Mouse (Mus musculus) adrenal gland, adult 8-10 months (tissue): ENCODE data around the gene Acad11. TPM values are rescaled to one million over a fixed set of nuclear protein-coding genes. Genes with fewer than 3 reads are reported as not detected.

ENCODE experiments used
- DNase-seq: peaks from one replicate; pipeline ENCODE4 v3.0.0; 2022
- total RNA-seq, 4 experiments: library from RNA; stranded (reverse); gene quantifications; 2 replicates each; pipeline ENCODE4 v1.2.4; 2022

Acad11 gene
- total RNA-seq, 4 experiments from 2014 or later = 33.2 to 69.5 (median 51.8) TPM

- no peak for DNase-seq
These were observed 16.9 kb downstream of the Acad11 start for GRCm38 (mm10) chr9:104080038-104080437.

GRCm38 (mm10) chr9:104085730-104086429 is 22.7 kb downstream of the Acad11 start:
- no peak for DNase-seq

GRCm38 (mm10) chr9:104088555-104088954 is 25.4 kb downstream of the Acad11 start:
- DNase-seq = no peak

- no peak for DNase-seq
These were observed 29.8 kb downstream of the Acad11 start for GRCm38 (mm10) chr9:104092945-104093344.

GRCm38 (mm10) chr9:104098256-104098655 is 35.1 kb downstream of the Acad11 start:
- no peak for DNase-seq

- DNase-seq = no peak
These were observed 35.9 kb downstream of the Acad11 start for GRCm38 (mm10) chr9:104099060-104099459.

- DNase-seq = no peak
These were observed 37.6 kb downstream of the Acad11 start for GRCm38 (mm10) chr9:104100822-104101221.

- no peak for DNase-seq
These were observed 38.3 kb downstream of the Acad11 start for GRCm38 (mm10) chr9:104101458-104101857.

GRCm38 (mm10) chr9:104102301-104102700 is 39.1 kb downstream of the Acad11 start:
- DNase-seq = no peak

GRCm38 (mm10) chr9:104102901-104103300 is 39.7 kb downstream of the Acad11 start:
- DNase-seq = no peak

- no peak for DNase-seq
These were observed 41.8 kb downstream of the Acad11 start for GRCm38 (mm10) chr9:104104986-104105385.

GRCm38 (mm10) chr9:104106930-104107329 is 43.8 kb downstream of the Acad11 start:
- DNase-seq = no peak

- no peak for DNase-seq
These were observed 44.3 kb downstream of the Acad11 start for GRCm38 (mm10) chr9:104107482-104107881.

- no peak for DNase-seq
These were observed 45.5 kb downstream of the Acad11 start for GRCm38 (mm10) chr9:104108571-104109143.

GRCm38 (mm10) chr9:104109151-104109550 is 46.0 kb downstream of the Acad11 start:
- DNase-seq = no peak

GRCm38 (mm10) chr9:104123101-104123500 is 59.9 kb downstream of the Acad11 start:
- DNase-seq = no peak

GRCm38 (mm10) chr9:104123622-104124021 is 60.4 kb downstream of the Acad11 start:
- DNase-seq = no peak

GRCm38 (mm10) chr9:104126833-104127232 is 63.7 kb downstream of the Acad11 start, which contains the start of gene Ackr4:
Gene Ackr4 (minus strand): TSS chr9:104126933.
- no peak for DNase-seq

GRCm38 (mm10) chr9:104128110-104128509 is 64.9 kb downstream of the Acad11 start:
- no peak for DNase-seq

- DNase-seq = no peak
These were observed 67.1 kb downstream of the Acad11 start for GRCm38 (mm10) chr9:104130141-104130755.

GRCm38 (mm10) chr9:104140351-104140750 is 77.2 kb downstream of the Acad11 start:
- DNase-seq = no peak

- no peak for DNase-seq
These were observed 79.6 kb downstream of the Acad11 start for GRCm38 (mm10) chr9:104142805-104143204.

- DNase-seq = no peak
These were observed 81.3 kb downstream of the Acad11 start for GRCm38 (mm10) chr9:104144314-104144996.
